Mouse (Mus musculus) T-cell, adult 2 months (primary cell): ENCODE measurements around the gene Nme7.

Experiments
- DNase-seq: peaks from one replicate; pipeline ENCODE4 v3.0.0; 2022; ENCODE audit warnings: low spot score

The Nme7 gene

DNA sequence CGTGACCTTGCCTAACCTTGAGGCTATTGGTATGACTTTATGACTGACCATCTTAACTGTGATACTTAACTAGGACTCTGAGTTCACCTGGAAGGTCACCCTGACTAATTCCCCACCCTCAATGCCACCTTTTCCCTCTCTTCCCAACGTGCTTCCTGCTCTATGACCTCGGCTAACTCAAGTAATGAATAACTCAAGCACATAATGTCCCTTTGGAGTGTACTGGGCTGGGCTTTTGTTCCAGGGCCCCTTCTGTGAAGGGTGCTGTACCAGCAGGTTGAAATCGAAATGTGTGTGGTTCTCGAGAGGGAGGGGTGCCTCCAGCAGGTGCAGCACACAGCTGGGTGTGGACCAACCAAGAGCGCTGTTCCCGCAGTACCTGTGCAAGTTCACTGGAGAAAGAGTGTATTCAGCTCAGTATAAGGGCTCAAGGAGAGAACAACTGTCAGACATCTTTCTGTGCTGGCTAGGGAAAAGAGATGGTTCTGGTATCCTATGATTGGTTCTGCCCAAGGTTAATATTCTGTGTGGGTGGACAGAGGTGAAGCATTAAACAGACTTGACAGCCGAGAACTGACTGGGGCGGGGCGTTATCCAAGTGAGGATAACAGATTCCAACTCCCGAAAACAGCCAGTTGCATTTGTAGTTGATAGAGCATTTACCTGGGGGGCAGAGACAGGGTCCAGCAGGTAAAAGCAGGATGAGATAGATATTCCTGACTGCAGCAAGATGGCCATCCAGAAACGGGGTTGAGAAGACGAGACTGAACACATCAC lies 157.2 kb downstream of the Nme7 start:
- no peak for DNase-seq

GRCm38 (mm10) chr1:164461726-164462125 lies 157.8 kb downstream of the Nme7 start:
- DNase-seq = no peak

DNA sequence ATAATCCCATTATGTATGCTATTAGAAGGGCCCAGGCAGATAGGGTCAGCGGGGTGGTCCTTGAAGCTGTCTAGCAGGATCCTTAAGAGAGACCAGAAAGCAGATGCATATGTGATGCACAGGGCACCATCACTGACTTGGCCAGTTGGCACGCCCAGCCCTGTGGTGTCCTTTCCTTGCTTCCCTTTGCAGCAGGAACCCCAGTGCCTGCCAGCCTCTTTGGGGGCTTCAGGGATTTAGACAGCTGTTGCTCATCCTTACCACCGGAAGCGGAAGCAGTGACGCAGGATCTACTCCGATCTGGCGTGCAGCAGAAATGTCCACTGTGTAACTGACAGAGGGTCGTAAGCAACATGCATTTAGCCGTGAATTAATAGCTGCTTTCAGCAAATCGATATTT lies 163.5 kb downstream of the Nme7 start:
- DNase-seq = no peak

- DNase-seq = no peak
These were observed 164.4 kb downstream of the Nme7 start for GRCm38 (mm10) chr1:164468329-164468728.

- DNase-seq = no peak
These were observed 167.1 kb downstream of the Nme7 start for GRCm38 (mm10) chr1:164470985-164471384.

- no peak for DNase-seq
These were observed 167.7 kb downstream of the Nme7 start for GRCm38 (mm10) chr1:164471632-164472031.

DNA sequence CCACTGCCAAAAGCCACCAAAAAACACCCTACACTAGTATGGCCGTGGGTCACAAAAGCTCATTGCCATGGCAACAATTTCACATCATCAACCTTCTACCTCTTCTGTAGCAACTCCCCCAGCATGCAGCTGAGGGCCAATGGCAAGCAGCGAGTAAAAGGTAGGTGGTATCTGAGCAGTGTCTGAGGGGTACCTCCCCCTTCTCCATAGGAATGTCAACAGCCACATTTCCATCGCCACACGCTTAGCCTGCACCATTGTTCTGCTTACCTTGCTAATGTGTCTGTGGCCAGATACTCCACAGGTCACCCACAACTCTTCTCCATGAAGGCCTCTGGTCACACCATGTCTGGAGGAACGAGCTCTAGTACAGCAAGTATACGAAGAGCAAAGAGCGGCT lies 169.5 kb downstream of the Nme7 start:
- DNase-seq = no peak

DNA sequence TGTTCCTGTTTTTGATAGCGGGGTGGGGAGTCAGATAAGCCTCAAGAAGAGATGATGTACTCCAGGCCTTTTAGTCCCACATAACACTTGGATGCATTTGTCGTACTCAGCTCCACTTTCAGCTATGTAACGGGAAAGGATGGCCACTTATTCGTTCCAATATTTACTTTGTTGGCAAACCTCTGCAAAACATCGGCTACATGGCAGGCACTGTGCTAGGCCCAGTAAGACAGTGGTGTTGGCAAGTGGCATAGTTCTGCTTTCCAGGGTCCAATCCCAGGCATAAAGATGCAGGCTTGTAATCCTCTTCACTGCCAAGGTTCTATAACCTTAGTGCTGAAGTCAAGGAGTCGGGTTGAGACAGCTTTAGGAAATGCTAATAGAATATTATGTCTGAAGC lies 170.4 kb downstream of the Nme7 start:
- no peak for DNase-seq

DNA sequence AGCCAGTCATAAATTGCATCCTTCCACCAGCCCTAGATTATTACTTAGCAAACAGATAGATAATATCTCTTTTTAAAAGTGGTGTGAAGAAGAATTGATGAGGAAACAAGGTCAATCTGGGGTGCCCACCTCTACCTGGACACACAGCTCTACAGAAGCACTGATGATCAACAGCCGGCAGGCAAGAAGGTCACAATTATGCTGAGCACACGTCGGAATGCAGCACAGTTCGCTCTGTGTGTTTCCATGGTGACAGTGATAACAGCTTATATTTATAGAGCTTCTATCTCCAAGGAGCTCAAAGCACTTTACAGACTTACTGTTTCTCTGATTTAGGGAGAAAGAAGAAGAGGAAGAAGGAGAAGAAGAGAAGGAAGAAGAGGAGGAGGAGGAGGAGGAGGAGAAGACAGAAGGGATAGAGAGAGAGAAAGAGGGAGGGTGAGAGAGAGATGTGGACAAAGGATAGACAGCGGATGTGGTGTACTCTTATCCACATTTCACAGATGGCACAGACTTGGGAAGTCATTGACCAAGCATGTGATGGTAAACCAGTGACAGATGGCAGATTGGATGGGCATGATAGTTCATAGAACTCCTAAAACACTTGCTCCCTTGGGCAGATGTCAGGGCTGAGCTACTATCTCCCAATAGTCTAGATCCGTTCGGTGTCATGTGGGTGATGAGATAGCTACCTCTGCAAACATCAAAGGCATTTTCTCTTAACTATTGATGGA lies 171.0 kb downstream of the Nme7 start:
- DNase-seq = no peak

DNA sequence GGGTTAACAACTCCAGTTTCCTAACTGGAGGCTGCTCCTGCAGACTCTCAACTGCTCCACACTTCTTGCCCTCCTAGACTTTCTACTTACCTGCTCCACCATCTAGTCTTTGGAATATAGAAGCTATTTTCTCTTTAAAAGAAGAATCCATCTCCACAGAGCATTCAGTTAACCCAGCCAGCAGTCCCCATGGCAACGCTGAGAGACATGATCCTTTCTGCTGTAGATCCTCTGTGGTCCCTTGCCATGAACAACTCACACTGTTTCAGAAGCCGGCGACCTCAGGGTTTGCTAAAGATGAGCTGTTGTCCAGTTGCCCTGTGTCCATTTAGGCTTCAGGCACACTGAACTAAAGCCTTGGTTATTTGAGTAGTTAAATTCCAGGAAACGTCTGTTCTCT lies 172.0 kb downstream of the Nme7 start:
- DNase-seq = no peak

DNA sequence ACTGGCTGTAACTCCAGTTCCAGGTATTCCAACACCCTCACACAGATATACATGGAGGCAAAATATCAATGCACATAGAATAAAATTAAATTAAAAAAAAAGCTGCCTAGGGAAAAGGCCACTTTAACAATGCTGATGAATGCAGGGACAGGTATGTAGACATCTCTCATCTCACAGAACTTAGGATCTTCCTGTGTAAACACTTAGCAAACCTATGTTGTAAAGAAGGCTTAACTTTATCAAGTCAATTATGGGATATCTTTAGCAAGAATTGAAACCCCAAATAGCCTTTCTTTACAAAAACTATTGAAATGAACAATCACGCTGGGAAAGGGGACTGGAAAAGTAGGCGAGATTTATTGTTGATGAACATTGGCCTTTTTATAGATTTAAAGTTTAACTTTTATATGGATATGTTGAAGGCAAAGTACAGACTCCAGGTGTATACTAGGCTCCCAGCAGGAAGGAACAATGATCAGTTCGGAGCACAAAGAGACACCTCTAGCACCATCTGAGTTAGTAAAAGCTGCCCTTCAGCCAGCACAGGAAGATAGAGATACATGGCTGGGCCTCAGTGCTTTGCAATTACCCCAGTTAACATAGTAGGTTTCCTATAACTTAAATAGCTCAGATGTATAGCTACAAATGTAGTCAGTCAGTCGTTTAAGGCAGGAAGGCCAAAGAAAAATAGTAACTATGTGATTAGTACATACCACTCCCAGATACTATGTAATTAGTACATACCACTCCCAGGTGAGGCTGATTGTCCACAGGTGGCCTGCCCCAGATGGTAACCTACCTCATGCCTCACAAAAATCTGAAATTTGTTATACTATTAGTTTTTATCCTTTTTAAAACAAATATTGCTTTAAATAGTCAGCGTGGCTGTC lies 177.1 kb downstream of the Nme7 start:
- DNase-seq = no peak

GRCm38 (mm10) chr1:164481645-164482354 lies 177.9 kb downstream of the Nme7 start:
- DNase-seq = no peak

DNA sequence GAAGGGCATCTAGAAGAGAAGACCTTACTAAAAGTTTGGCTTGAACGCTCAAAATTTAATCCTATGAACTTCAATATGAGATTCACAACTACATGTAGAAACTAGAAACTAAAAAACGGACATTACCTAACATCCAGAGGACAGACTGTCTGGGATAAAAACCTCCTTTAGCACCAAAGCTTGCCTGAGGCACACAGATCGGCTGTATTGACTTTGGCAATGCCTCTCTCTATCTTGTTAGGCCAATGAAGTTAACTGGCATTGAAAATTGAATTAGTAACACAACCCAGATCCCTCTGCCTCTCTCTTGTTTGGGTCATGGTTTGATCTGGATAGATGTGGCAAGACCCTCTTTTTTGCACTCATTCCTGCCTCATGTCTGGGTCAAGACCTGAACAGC lies 178.9 kb downstream of the Nme7 start:
- DNase-seq = no peak

DNA sequence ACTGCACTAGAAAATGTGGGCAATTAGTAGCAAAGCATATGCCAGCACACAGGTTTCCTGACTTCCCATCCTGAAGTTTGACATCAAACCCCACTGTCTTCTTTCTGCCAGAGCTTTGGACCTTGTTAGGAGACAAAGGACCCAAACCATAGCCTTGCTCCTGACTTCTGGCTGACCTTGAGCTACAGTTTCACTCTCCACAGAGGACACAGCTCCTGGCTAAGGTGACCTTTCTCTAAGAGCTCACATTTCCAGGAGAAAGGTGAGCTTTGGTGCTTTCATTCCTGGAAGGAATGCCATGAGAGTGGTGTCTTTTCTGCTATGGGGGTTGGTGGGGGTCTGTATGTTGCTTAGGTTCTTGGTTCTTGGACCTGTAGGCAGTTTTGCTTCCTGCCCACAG lies 179.8 kb downstream of the Nme7 start:
- no peak for DNase-seq
